Mouse (Mus musculus): ENCODE data around the gene Cd3e.

DNA sequence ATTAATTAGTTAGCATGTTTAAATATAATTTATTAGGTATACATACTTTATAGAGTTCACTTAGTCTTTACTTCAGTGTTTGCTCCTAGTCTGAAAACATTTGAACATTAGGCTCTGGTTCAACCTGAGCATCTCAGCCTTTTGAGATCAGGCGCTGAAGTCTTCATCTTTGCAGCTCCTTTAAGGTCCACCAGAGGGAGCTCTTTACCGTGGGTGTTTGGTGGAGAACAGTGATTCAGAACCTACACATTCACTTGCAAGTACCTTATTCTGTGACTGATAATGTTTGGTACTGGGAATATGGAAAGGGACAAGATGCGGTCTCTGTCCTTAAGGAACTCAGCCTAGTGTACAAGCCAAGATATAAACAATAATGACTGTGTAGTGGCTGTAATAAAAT, 13.4 kb upstream of the Cd3e start:
- TF ChIP-seq CTCF (IDR thresholded peaks at IDR 0.05) (peak; percentile 95), POLR2A (IDR thresholded peaks at IDR 0.05; ENCODE audit: insufficient read depth, low read depth, low read length) (no peak)
